Mouse (Mus musculus) layer of hippocampus, postnatal 14 days (tissue): ENCODE results near the gene Marcks. TPM values are rescaled to one million over a fixed set of nuclear protein-coding genes. Genes with fewer than 3 reads are reported as not detected.

Source experiments
- total RNA-seq, 2 experiments: library from RNA; stranded (reverse); gene quantifications; 2 replicates each; pipeline ENCODE4 v1.2.3; 2021

Gene Marcks
- total RNA-seq, 2 experiments from 2014 or later = 208 to 214 TPM

Other genes starting within 250 kb of the Marcks start
- 100 to 1,000 TPM; 101 to 107 TPM for gene Hdac2, start 164.4 kb downstream of the Marcks start, total RNA-seq